Mouse (Mus musculus) lung, postnatal 0 days (tissue): ENCODE measurements at regions not wholly inside any gene's neighbourhood (a gene's known extent, or its start where the extent isn't known, plus 50 kb on each side); places are given as distances from the start of the nearest gene placed in this dataset.
"Not testable (repeated sequence)": the region's sequence is repeated elsewhere in the genome, so short reads cannot be mapped to it uniquely, and the experiment has no call there.

Source experiments
- ATAC-seq: fragments of 200-750 bp; cut with Nextera tagmentation; 2 replicates; pipeline ENCODE4 v1.8.0; 2017; ENCODE audit warnings: moderate library complexity
- DNase-seq: peaks from one replicate; pipeline ENCODE4 v3.0.0-alpha.2; 2016; ENCODE audit warnings: low spot score
- H3K27ac ChIP-seq: fragments of 300-500 bp; sonication (generic); 2 replicates; pipeline ENCODE4 v1.5.1; 2014; ENCODE audit warnings: antibody characterized with exemption, mild to moderate bottlenecking, low read length, mixed read lengths
- H3K27me3 ChIP-seq: fragments of 300-500 bp; sonication (generic); replicated peaks from 2 replicates; pipeline ENCODE4 v1.6.1; 2014; ENCODE audit warnings: low read length, mixed read lengths; ENCODE audit not compliant: insufficient read depth
- H3K36me3 ChIP-seq: fragments of 300-500 bp; sonication (generic); 2 replicates; pipeline ENCODE4 v1.6.1; 2014; ENCODE audit warnings: low read length, mixed read lengths; ENCODE audit not compliant: insufficient read depth
- H3K4me1 ChIP-seq: fragments of 300-500 bp; sonication (generic); 2 replicates; pipeline ENCODE4 v1.6.1; 2014; ENCODE audit warnings: antibody characterized with exemption, low read depth, low read length, mixed read lengths; ENCODE audit not compliant: insufficient read depth
- H3K4me2 ChIP-seq: fragments of 300-500 bp; sonication (generic); replicated peaks from 2 replicates; pipeline ENCODE4 v1.6.1; 2014; ENCODE audit warnings: low read depth, mild to moderate bottlenecking, low read length, moderate library complexity, mixed read lengths
- H3K4me3 ChIP-seq: fragments of 300-500 bp; sonication (generic); 2 replicates; pipeline ENCODE4 v1.5.1; 2014; ENCODE audit warnings: low read depth, low read length
- H3K9ac ChIP-seq: fragments of 300-500 bp; sonication (generic); replicated peaks from 2 replicates; pipeline ENCODE4 v1.6.1; 2014; ENCODE audit warnings: low read depth, mild to moderate bottlenecking
- H3K9me3 ChIP-seq: fragments of 300-500 bp; sonication (generic); 2 replicates; pipeline ENCODE4 v1.6.1; 2016; ENCODE audit warnings: low read length, mixed read lengths
- CTCF ChIP-seq: IDR thresholded peaks from 2 replicates; pipeline ENCODE4 v1.5.1; 2016; ENCODE audit warnings: antibody characterized with exemption, mild to moderate bottlenecking
- EP300 ChIP-seq: IDR thresholded peaks from 2 replicates; pipeline ENCODE4 v1.6.1; 2016; ENCODE audit warnings: antibody characterized with exemption, mild to moderate bottlenecking, control low read depth
- WGBS: fragments of 180-500 bp; shearing (Covaris S2); extraction: QIAGEN DNeasy Blood & Tissue Kit; methylation state at CpG from one replicate; pipeline ENCODE4 v1.1.7; 2014; 5-methylcytosine and 5-hydroxymethylcytosine counted together

DNA sequence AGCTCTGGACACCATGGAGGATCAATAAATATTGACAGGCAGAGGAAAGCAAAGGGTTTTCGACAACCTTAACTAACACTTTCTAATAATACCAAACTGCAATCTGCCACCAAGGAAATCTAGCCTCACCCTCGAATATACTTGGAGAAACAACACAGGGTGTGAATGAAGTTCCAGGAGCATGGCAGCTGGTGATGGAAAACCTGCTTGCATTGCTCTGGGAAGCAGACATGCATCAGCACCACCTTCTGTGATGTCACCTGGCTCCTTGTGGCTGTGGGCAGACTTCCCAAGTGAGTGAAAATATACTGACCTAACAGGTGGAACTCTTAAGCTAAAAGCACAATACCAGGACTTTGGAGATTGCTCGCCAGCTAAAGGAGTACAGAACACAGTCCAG is 338.5 kb downstream of the Tm4sf1 start:
- WGBS, result 70% methylated on average over 3 of the region's 3 CpGs
- no peaks in the 10 kb centered on the region for H3K4me1 ChIP-seq
- H3K36me3 ChIP-seq, result no peaks in the 10 kb centered on the region
- TF ChIP-seq EP300 (no peak), CTCF (no peak)
- no peak for ATAC-seq
- H3K27ac ChIP-seq, result no peak overlapping the region
- H3K27me3 ChIP-seq, result no peaks in the 10 kb centered on the region
- no peak overlapping the region for H3K4me3 ChIP-seq
- H3K9ac ChIP-seq, result no peak overlapping the region
- no peak for DNase-seq
- no peak overlapping the region for H3K4me2 ChIP-seq
- no peaks in the 10 kb centered on the region for H3K9me3 ChIP-seq

DNA sequence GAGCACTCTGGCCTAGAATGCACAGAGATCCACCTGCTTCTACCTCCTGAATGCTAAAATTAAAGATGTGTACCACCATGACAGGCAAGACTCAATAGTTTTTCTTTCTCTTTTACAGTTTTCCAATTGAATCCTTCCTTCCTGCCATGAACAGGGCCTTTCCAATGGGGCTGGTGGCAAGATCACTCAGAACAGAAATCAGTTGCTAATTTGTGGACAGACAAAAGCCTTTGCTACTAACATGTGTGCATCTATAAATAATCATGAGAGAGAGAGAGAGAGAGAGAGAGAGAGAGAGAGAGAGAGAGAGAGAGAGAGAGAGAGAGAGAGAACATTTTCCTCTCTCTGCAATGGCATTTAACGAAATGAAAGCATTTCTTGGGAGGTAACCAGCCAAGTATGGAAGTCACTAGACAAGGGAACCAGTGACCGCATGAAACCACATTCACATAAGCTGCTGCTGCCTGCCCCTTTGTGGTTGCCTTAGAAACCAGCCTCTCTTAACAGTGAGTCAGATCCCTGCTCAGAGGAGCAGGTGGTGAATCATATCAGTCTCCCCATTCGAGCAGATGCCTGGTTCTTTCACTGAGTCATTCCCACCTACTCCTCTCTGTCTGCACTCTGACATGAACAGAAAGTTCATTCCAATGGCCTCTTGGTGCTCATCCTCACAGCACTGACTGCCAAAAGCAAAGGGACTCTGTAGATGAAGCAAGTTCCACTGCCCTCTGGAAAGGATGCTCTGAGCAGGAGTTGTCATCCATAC is 339.4 kb downstream of the Tm4sf1 start:
- no peaks in the 10 kb centered on the region for H3K9me3 ChIP-seq
- ATAC-seq (peak; percentile 53), DNase-seq (peak; percentile 20)
- no peaks in the 10 kb centered on the region for H3K27me3 ChIP-seq
- H3K36me3 ChIP-seq, result no peaks in the 10 kb centered on the region
- no peak for TF ChIP-seq EP300
- no peak for TF ChIP-seq CTCF
- 45% methylated on average over 3 of the region's 3 CpGs for WGBS
- H3K4me1 ChIP-seq, result no peaks in the 10 kb centered on the region
- H3K4me2 ChIP-seq, result no peak overlapping the region
- no peak overlapping the region for H3K27ac ChIP-seq
- H3K4me3 ChIP-seq, result no peak overlapping the region
- no peak overlapping the region for H3K9ac ChIP-seq

DNA sequence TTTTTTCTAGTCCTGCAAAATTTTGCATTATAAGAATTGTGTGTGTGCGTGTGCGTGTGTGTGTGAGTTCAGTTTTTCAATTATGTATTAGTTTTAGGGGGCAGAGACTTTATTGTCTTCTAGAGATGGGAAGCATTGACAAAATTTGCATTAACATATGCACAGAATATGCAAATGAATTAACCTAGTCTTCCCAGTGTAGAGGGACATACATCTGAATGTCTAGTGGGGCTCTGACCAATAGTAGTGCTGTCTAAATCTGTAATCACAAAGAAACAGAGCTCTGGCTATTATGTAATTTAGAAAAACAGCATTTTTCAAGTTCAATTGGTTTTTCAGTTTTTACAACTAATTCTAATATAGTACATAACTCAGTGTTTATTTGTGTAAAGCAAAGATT is 344.8 kb downstream of the Tm4sf1 start:
- Histone ChIP-seq H3K4me1 (no peaks in the 10 kb centered on the region), H3K9ac (no peak overlapping the region), H3K27ac (no peak overlapping the region), H3K4me3 (no peak overlapping the region), H3K36me3 (no peaks in the 10 kb centered on the region), H3K27me3 (no peaks in the 10 kb centered on the region), H3K4me2 (no peak overlapping the region), H3K9me3 (no peaks in the 10 kb centered on the region)
- TF ChIP-seq CTCF (no peak), EP300 (no peak)
- WGBS, result 95% methylated on average over 2 of the region's 2 CpGs
- DNase-seq, result no peak
- no peak for ATAC-seq

DNA sequence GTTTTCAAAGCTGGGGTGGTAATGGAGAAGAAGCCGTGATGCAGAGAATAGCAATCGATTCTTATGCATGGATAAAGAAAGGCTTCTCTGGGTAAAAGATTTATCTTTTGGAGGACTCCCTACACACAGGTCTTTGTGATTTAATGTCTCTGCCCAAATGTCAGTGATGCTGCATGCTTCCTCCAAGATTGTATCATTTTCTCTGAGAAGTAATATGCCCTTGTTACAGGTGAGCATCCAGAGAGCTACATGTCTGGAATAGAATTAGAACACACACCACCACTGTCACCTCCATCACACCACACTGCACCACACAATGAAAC is 346.0 kb downstream of the Tm4sf1 start:
- no peaks in the 10 kb centered on the region for H3K27me3 ChIP-seq
- no peak for ATAC-seq
- WGBS, result 95% methylated on average over 2 of the region's 2 CpGs
- no peak for DNase-seq
- H3K4me2 ChIP-seq, result no peak overlapping the region
- H3K27ac ChIP-seq, result no peak overlapping the region
- no peak overlapping the region for H3K9ac ChIP-seq
- TF ChIP-seq EP300 (no peak), CTCF (no peak)
- no peaks in the 10 kb centered on the region for H3K36me3 ChIP-seq
- H3K9me3 ChIP-seq, result no peaks in the 10 kb centered on the region
- H3K4me1 ChIP-seq, result no peaks in the 10 kb centered on the region
- no peak overlapping the region for H3K4me3 ChIP-seq

DNA sequence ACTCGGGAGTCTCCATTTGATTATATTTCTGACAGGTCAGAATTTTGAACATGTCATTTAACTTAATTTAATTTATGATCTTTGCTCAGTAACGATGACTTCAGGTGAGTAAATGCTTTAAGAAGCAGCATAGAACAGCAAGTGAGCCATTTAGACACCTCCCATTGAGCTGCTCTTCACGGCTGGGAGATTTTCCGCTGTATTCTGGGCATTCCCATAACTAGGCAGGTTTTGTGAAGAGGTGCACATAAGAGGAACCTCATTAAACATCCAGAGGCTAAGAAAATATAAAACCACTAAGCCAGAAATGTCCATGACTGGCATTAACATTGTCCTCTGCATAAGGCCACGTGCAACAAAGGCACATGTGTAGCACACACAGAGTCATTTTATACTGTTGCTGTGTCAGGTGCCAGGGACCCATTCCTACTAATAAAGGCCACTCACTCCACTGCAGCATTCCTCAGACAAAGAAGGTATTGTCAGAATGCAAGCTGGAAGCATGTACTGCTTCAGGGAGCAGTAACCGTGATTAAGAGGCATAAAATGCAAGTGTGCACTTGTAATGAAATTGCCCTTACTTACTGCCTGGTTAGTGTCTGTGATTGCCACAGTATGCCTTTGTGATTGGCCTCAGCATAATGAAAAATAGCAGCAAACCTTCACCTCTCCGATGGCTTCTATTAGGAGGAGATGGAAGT is 346.5 kb downstream of the Tm4sf1 start:
- Histone ChIP-seq H3K4me3 (no peak overlapping the region), H3K9me3 (no peaks in the 10 kb centered on the region), H3K27me3 (no peaks in the 10 kb centered on the region), H3K4me1 (no peaks in the 10 kb centered on the region), H3K36me3 (no peaks in the 10 kb centered on the region), H3K4me2 (no peak overlapping the region), H3K9ac (no peak overlapping the region), H3K27ac (no peak overlapping the region)
- 65% methylated on average over 7 of the region's 7 CpGs for WGBS
- DNase-seq, result no peak
- ATAC-seq, result no peak
- no peak for TF ChIP-seq CTCF
- no peak for TF ChIP-seq EP300

DNA sequence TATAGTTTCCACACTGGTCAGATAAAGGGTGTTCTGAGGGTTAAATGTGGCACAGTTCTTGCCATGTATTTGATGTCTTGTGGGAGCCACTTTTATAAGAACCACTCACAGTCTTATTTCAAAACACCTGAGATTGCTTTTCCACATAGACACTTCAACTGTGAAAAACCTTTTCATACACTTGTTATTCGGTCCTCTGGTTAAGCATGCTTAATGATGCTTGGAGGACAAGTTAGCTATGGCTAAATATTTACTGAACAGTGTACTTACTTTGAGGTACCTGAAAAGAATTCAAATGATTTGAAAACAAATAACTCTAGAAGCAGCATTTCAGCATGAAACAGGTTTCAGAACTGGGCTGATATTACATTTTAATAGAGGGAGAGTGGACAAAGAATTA is 359.2 kb downstream of the Tm4sf1 start:
- H3K4me1 ChIP-seq, H3K9ac ChIP-seq, H3K27me3 ChIP-seq, DNase-seq, H3K4me3 ChIP-seq, H3K4me2 ChIP-seq, H3K36me3 ChIP-seq, H3K9me3 ChIP-seq, H3K27ac ChIP-seq: not testable (repeated sequence)
- peak; percentile 94 for ATAC-seq
- no CpG with 5 or more reads among the region's 1 CpGs for WGBS

DNA sequence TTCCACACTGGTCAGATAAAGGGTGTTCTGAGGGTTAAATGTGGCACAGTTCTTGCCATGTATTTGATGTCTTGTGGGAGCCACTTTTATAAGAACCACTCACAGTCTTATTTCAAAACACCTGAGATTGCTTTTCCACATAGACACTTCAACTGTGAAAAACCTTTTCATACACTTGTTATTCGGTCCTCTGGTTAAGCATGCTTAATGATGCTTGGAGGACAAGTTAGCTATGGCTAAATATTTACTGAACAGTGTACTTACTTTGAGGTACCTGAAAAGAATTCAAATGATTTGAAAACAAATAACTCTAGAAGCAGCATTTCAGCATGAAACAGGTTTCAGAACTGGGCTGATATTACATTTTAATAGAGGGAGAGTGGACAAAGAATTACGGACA is 372.8 kb downstream of the Tm4sf1 start:
- peak; percentile 97 for ATAC-seq
- WGBS, result 33% methylated on average over 1 of the region's 2 CpGs

More for the DNA sequence above, 372.8 kb downstream of the Tm4sf1 start:
- not testable (repeated sequence) for H3K4me1 ChIP-seq, H3K36me3 ChIP-seq, H3K4me2 ChIP-seq, H3K4me3 ChIP-seq, H3K9ac ChIP-seq, H3K9me3 ChIP-seq, H3K27me3 ChIP-seq, H3K27ac ChIP-seq, DNase-seq
